Mouse (Mus musculus): ENCODE results near the gene Ppp1r35.

Gene Ppp1r35

DNA sequence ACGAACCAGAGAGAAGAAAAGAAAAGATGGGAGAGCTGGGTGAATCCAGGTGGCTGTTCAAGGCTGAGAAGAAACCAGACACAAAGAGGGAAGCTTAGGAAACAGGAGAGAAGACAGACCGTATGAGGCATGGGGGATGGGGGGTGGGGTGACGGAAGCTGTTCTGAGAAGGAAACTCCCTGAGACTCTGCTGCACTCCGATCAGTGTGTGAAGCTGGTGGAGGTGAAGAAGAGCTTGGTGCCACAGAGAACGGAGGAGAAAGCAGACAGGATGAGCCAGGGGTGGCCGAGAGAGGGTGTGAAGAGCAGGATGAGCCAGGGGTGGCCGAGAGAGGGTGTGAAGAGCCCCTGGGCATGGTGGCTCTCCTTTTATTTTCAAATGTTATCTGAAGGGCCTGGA lies 47.8 kb downstream of the Ppp1r35 start:
- no peak for DNase-seq (ENCODE audit: low spot score in 2 of 2)

DNA sequence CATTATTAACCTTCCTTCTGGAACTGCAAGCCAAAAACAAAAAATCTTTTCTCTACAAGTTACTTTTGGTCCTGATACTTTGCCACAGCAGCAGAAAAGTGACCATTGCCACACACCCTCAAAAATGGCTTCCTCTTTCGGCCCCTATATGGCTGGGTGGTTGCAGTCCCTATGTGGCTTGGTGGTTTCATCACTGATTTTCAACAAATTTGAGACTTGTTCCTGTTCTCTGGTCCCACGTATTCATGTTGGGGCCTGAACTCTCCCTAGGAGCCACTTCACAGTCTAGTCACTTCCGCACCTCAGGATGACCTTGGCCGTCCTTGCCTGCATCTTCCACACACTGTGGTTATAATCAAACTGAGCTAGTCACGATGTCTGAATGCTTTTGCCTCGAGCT lies 50.0 kb downstream of the Ppp1r35 start:
- no peak for DNase-seq (ENCODE audit: low spot score in 2 of 2)

Data from urinary bladder, adult 18-20 months (tissue).